Mouse (Mus musculus) embryonic facial prominence, embryonic 12.5 days (tissue): Measurements from ENCODE around the gene Gm44511. TPM values are rescaled to one million over a fixed set of nuclear protein-coding genes. Genes with fewer than 3 reads are reported as not detected.
"Not testable (repeated sequence)": the region's sequence is repeated elsewhere in the genome, so short reads cannot be mapped to it uniquely, and the experiment has no call there.

Source experiments
- ATAC-seq: fragments of 200-750 bp; cut with Nextera tagmentation; 2 replicates; pipeline ENCODE4 v1.8.0; 2017; ENCODE audit not compliant: insufficient number of reproducible peaks, insufficient read depth, low FRiP score, low TSS enrichment
- H3K27ac ChIP-seq: fragments of 300-500 bp; sonication (generic); 2 replicates; pipeline ENCODE4 v1.5.1; 2016; ENCODE audit warnings: mild to moderate bottlenecking
- H3K27me3 ChIP-seq: fragments of 300-500 bp; sonication (generic); 2 replicates; pipeline ENCODE4 v1.6.1; 2016; ENCODE audit warnings: mild to moderate bottlenecking, moderate library complexity
- H3K36me3 ChIP-seq: fragments of 300-500 bp; sonication (generic); 2 replicates; pipeline ENCODE4 v1.6.1; 2016; ENCODE audit warnings: mild to moderate bottlenecking
- H3K4me1 ChIP-seq: fragments of 300-500 bp; sonication (generic); 2 replicates; pipeline ENCODE4 v1.6.1; 2016
- H3K4me2 ChIP-seq: fragments of 300-500 bp; sonication (generic); replicated peaks from 2 replicates; pipeline ENCODE4 v1.6.1; 2016; ENCODE audit warnings: mild to moderate bottlenecking, moderate library complexity
- H3K4me3 ChIP-seq: fragments of 300-500 bp; sonication (generic); 2 replicates; pipeline ENCODE4 v1.5.1; 2016; ENCODE audit warnings: mild to moderate bottlenecking
- H3K9ac ChIP-seq: fragments of 300-500 bp; sonication (generic); 2 replicates; pipeline ENCODE4 v1.6.1; 2016; ENCODE audit warnings: mild to moderate bottlenecking, moderate library complexity
- H3K9me3 ChIP-seq: fragments of 300-500 bp; sonication (generic); 2 replicates; pipeline ENCODE4 v1.6.1; 2016; ENCODE audit warnings: mild to moderate bottlenecking, moderate library complexity
- WGBS: fragments of 180-500 bp; shearing (Covaris S2); methylation state at CpG from one replicate; pipeline ENCODE4 v1.1.7; 2016; 5-methylcytosine and 5-hydroxymethylcytosine counted together
- polyA plus RNA-seq: library from polyadenylated mRNA; unstranded; fragments of >200 nt; fragmentation: Nextera tagmentation; extraction: Ambion mirVana; gene quantifications from 2 replicates; pipeline ENCODE4 v1.2.1, GENCODE M21; 2016

Gene Gm44511
- polyA plus RNA-seq, 1 experiment from 2014 or later, result not detected

DNA sequence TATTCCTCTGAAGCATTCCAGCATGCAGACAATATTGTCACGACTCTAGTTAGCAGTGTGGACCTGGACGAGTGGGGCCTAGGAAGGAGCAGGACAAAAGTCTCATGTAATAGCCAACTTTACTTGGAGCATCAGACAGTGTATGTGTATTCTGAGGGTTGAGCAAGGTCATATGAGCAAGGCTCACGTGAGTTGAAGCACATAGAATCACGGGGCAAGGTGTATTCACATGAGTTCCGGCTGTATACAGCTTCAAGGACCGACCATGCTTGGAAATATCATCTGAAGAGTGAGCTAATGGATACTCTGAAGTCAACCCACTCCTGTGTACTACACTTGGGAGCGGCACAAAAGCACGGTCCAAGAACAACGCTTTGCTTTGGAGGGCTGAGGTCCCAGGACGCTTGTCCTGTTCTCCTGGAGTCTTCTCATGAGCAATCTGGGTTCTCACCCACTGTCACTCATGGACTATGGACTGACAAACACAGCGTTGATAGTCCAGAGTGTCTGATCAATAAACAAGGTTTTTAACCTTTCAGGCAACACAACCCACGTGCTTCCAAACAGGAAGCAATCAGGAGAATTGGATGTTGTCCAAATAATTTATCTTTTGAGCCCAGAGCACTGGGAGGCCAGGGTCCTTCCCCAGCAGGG is 71.2 kb downstream of the Gm44511 start:
- ATAC-seq, H3K9me3 ChIP-seq, H3K4me3 ChIP-seq, H3K36me3 ChIP-seq, H3K27me3 ChIP-seq, H3K4me1 ChIP-seq, H3K27ac ChIP-seq, H3K4me2 ChIP-seq, H3K9ac ChIP-seq: not testable (repeated sequence)
- 82% methylated on average over 12 of the region's 12 CpGs for WGBS

DNA sequence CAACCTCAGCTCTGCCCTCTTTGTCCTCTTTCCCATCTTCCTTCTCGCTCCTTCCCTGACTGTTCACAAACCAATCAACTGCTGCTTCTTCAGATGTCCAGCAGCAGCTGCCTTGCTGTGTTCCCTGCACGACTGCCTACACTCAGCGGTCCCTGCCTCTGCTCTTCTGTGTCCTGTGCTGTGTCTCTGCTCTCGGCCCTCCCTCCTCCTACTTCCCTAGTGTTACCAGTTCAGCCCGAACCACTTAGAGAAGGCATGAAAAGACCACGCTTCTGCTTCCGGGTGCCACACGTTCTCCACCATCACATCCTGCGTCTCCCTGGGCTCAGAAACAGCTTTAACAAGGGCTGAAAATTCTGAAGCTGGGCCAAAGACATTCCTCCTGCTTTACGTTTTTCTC is 71.8 kb downstream of the Gm44511 start:
- H3K9me3 ChIP-seq, H3K9ac ChIP-seq, H3K4me1 ChIP-seq, H3K27ac ChIP-seq, H3K36me3 ChIP-seq, H3K4me3 ChIP-seq, H3K27me3 ChIP-seq: not testable (repeated sequence)
- WGBS, result 41% methylated on average over 10 of the region's 10 CpGs
- 0 out of 2 replicates have a peak overlapping the region, but pooled peaks have one; percentile 3 for H3K4me2 ChIP-seq
- peak; percentile 31; the same call in 1 of the 2 replicates for ATAC-seq

DNA sequence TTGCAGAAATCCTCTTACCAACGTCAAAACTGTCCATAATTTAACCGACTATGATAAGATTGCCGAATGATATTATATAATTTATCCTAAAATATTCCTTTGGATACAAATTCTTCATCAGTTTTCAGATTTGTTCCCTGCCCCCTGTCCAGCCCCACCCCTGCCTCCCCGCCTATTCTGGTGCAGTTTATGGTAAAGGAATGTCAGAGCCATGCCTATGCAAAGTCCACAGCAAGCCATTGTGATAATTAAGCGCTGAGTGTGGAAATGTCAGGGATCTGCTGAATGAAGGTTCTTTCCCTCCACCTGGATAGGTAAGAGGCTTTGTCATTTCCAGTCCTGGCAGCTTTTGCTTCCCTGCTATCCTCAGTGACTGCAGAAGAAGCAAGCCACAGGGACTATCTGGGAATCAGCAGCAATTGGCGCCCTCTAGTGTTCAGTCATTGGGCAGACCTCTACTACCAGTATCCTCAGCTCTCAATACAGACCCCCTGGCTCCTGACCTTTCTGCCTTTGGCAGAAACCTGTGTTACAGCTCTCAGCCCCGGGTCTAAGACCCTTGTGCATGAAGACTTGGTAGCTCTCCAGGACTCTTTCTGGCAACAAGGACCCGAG is 72.4 kb downstream of the Gm44511 start:
- H3K9ac ChIP-seq, H3K4me2 ChIP-seq, H3K36me3 ChIP-seq, H3K9me3 ChIP-seq, H3K27ac ChIP-seq, H3K4me1 ChIP-seq, H3K27me3 ChIP-seq, H3K4me3 ChIP-seq: not testable (repeated sequence)
- peak; percentile 90 for ATAC-seq
- WGBS, result 36% methylated on average over 8 of the region's 8 CpGs

DNA sequence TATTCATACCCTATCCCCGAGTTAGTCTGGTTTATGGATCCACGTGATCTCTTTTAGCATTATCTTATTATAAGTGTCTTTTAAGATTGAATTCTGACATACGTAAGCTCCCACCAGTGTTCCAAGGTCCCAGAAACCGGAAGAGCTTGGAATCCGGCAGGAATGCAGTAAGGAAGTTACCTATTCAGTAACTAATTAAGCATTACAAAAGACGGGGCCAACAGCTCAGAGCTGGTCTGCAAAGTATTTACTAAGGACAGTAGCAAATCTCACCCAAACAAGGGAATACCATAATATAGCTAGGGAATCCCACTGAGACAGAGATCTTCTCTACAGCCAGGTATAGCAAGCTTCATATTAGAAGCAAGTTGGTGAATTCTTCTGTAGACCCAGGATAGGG is 79.1 kb downstream of the Gm44511 start:
- H3K4me3 ChIP-seq, H3K4me2 ChIP-seq, H3K27ac ChIP-seq, H3K4me1 ChIP-seq, H3K36me3 ChIP-seq, H3K9ac ChIP-seq, H3K27me3 ChIP-seq, H3K9me3 ChIP-seq, ATAC-seq: not testable (repeated sequence)
- WGBS, result 70% methylated on average over 6 of the region's 6 CpGs

DNA sequence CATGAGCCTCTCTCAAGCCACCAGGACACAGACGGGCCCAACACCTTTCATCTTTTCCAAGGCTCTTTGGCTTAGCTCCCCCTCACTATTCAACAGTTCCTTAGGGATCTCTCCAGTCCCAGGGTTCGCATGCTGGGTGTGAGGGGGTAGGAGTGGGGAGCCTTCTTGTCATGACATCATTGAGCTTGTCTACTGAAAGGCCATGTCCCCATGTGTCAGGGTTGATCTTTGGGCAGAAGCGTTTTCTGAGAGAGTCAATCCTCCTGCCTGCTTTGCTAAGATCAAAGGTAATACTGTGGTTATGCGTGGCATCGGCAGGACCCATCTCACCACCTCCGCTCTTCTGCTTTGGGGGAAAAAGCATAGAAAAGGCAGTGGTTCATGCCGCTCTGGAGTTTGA is 88.7 kb downstream of the Gm44511 start:
- Histone ChIP-seq H3K4me3 (no peak overlapping the region), H3K36me3 (no peaks in the 10 kb centered on the region), H3K9ac (no peak overlapping the region), H3K4me2 (no peak overlapping the region), H3K27ac (no peak overlapping the region), H3K9me3 (no peaks in the 10 kb centered on the region), H3K4me1 (no peaks in the 10 kb centered on the region), H3K27me3 (no peaks in the 10 kb centered on the region)
- 87% methylated on average over 7 of the region's 7 CpGs for WGBS
- ATAC-seq, result no peak

DNA sequence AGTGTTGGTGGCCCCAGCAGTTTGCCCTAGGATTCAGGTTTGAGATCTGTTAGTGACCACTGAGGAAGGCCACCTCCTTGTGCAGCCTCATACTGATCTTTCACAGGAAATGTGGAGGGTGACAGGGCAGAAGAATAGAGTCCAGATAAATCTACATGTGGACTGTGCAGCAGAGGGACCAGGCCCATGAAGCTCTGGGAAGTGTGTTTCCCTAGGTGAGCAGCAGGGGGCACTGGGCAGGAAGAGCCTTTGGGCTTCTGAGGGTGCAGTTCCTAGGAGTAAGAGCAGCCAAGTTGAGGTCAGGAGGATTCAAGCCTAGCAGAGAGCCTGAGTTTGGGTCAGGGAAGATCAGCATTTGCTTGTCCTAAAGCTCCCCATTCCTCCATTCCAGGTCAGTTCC is 90.0 kb downstream of the Gm44511 start:
- H3K4me1 ChIP-seq, result no peaks in the 10 kb centered on the region
- ATAC-seq, result no peak
- no peak overlapping the region for H3K27ac ChIP-seq

DNA sequence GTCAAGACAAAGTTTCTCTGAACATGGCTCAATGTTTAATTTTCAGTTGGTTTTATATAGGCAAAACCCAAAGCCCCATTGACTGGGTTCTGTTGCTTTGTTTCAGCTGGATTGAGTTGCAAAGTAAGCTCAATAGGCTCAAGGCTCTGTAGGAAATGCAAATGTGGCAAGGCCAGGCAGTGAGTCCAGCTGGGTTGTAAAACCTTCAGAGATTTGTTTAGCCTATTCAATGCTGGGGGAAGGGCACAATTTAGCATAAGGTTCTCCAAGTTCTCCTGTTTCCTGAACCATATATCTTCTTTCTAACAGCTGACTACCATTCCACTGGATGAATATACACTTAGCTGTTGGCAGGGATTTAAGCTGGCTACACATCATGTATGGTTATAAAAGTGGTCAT is 91.2 kb downstream of the Gm44511 start:
- no peak overlapping the region for H3K9ac ChIP-seq
- no peaks in the 10 kb centered on the region for H3K27me3 ChIP-seq
- ATAC-seq, result no peak
- no peak overlapping the region for H3K4me3 ChIP-seq
- H3K27ac ChIP-seq, result no peak overlapping the region
- no peak overlapping the region for H3K4me2 ChIP-seq
- no peaks in the 10 kb centered on the region for H3K36me3 ChIP-seq
- H3K4me1 ChIP-seq, result no peaks in the 10 kb centered on the region
- no peaks in the 10 kb centered on the region for H3K9me3 ChIP-seq

More for the DNA sequence above, 90.0 kb downstream of the Gm44511 start:
- H3K9ac ChIP-seq, result no peak overlapping the region
- H3K4me2 ChIP-seq, result no peak overlapping the region
- no peaks in the 10 kb centered on the region for H3K27me3 ChIP-seq
- no peaks in the 10 kb centered on the region for H3K9me3 ChIP-seq
- no peak overlapping the region for H3K4me3 ChIP-seq
- H3K36me3 ChIP-seq, result no peaks in the 10 kb centered on the region

DNA sequence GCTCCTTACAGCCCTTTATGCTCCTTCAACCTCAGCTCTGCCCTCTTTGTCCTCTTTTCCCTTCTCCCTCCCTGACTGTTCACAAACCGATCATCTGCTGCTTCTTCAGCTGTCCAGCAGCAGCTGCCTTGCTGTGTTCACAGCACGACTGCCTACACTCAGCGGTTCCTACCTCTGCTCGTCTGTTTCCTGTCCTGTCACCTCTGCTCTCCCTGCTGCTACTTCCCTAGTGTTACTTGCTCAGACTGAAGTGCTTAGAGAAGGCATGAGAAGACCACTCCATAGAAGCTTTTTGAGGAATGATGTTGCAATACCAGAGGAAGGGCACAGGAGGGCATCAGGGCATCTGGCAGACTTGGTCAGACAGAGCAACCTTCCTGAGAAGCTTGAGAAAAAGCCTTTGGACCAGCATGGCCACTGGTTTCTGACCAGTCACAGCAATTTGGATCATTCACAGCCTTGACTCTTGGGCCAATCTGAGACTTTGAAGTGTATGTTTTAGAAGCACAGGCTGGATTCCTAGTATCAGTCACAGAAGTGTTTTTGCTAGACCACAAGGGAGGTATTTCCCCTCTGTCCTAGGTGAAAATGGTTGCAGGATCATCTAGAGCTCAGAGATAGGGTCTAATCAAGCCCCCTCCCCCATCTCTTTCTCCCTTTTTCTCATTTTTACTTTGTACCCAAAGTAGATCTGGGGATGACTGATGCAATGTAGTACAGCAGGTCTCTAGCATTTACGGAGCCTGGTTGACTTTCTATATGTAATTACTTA is 92.0 kb downstream of the Gm44511 start:
- no peak for ATAC-seq
- 73% methylated on average over 5 of the region's 5 CpGs for WGBS
- H3K27ac ChIP-seq, result no peak overlapping the region
- no peak overlapping the region for H3K4me2 ChIP-seq
- no peaks in the 10 kb centered on the region for H3K4me1 ChIP-seq
- no peak overlapping the region for H3K9ac ChIP-seq
- H3K36me3 ChIP-seq, result no peaks in the 10 kb centered on the region
- no peaks in the 10 kb centered on the region for H3K27me3 ChIP-seq
- H3K9me3 ChIP-seq, result no peaks in the 10 kb centered on the region
- no peak overlapping the region for H3K4me3 ChIP-seq

DNA sequence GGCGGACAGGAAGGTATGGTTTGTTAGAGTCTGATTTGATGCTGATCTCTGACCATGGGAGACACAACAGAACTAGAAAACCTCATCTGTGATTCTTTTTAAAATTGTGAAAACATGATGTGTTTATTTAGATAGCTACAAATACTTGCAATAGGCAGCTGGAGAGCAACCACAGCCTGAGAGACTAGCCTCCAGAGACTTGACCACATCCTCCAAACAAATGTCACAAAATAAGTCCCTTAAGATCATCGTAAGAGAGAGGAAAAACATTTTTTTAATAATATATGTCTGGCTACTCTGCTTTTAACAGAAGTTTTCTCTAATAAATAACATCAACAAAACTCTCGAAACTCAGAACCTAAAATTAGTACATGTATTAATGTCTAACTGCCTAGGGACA is 94.1 kb downstream of the Gm44511 start:
- no peak overlapping the region for H3K27ac ChIP-seq
- ATAC-seq, result no peak
- H3K9me3 ChIP-seq, result no peaks in the 10 kb centered on the region
- H3K9ac ChIP-seq, result no peak overlapping the region
- no peak overlapping the region for H3K4me2 ChIP-seq
- H3K4me1 ChIP-seq, result no peaks in the 10 kb centered on the region
- 77% methylated on average over 3 of the region's 3 CpGs for WGBS
- H3K4me3 ChIP-seq, result no peak overlapping the region
- no peaks in the 10 kb centered on the region for H3K36me3 ChIP-seq
- H3K27me3 ChIP-seq, result no peaks in the 10 kb centered on the region

Other genes with a start within 250 kb of the Gm44511 start
- gene A2ml1, start 244.7 kb downstream of the Gm44511 start, polyA plus RNA-seq, result 0.59 and 0.65 TPM in 2 replicates
- not detected in 2 replicates for gene Klrb1a, start 202.8 kb downstream of the Gm44511 start, polyA plus RNA-seq
- gene Clec2h, start 163.9 kb downstream of the Gm44511 start, polyA plus RNA-seq, result not detected in 2 replicates
- gene Klrb1, start 103.3 kb downstream of the Gm44511 start, polyA plus RNA-seq, result not detected in 2 replicates
- gene Klrb1c, start 37.1 kb downstream of the Gm44511 start, polyA plus RNA-seq, result not detected in 2 replicates
- gene Klrb1b, start within 50 bp of the Gm44511 start, polyA plus RNA-seq, result not detected in 2 replicates
- gene Clec2i, start 61.3 kb upstream of the Gm44511 start, polyA plus RNA-seq, result not detected in 2 replicates
- 0.79 and 1.2 TPM in 2 replicates for gene BC035044, start 64.8 kb upstream of the Gm44511 start, polyA plus RNA-seq
- not detected in 2 replicates for gene Clec2g, start 108.1 kb upstream of the Gm44511 start, polyA plus RNA-seq
- gene Klrb1f, start 219.6 kb upstream of the Gm44511 start, polyA plus RNA-seq, result 0.49 TPM in 1 of 2 replicates, not detected in the other